Mouse (Mus musculus) spleen, adult 2 months (tissue): Measurements from ENCODE around the gene 1810062G17Rik.

Experiments used
- CTCF ChIP-seq: fragments of 200-500 bp; IDR thresholded peaks from 2 replicates; pipeline ENCODE4 v1.5.1; 2011; ENCODE audit warnings: mild to moderate bottlenecking, inconsistent platforms; ENCODE audit not compliant: insufficient read depth, insufficient read length, insufficient replicate concordance; ENCODE audit errors: extremely low read depth
- POLR2A ChIP-seq: fragments of 200-500 bp; IDR thresholded peaks from 2 replicates; pipeline ENCODE4 v1.6.1; 2011; ENCODE audit warnings: low read depth, low read length, inconsistent platforms

DNA sequence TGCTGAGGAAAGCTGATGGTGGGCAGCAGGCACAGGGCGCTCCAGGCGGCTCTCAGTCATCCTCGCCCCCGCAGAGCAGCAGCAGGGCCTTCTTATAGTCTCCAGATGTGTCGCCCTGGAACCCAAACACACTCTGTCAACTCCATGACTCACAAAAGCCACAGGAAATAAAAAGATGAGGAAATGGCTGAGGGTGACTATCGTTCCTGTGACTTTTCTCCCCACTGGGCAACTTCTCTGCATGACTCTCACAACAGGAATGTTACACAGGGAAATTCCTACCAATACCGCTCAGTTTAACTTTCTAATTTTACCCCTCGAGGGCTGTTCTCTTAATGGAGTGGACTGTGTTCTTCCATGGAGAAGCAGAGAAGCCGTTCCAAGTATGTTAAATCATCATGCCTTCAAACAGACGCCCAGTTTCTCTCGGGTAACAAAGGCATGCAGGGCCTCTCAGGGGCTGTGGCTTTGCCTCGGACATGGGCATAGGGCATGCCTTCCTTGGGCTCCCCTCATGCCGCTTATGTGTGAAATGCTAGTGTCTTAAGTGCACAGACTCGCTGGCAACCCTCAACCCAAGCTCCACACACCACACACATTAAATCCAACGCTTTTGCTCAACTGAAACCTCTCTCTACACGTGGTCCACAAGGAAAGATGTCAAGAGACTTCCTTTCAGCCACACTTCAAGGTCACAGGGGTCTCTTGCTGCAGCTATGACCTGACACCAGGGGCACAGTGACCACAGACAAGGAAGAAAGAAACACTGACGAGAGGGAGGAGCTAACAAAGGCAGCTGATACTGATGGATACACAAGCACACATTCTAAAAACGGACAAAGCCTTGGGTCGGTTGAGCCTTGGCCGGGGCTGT is 26.2 kb upstream of the 1810062G17Rik start:
- TF ChIP-seq CTCF (no peak), POLR2A (no peak)
